Mouse (Mus musculus) cerebellum, adult 2 months (tissue): ENCODE results near the gene Aldh3a2. TPM values are rescaled to one million over a fixed set of nuclear protein-coding genes. Genes with fewer than 3 reads are reported as not detected.

Source experiments
- DNase-seq, 2 experiments: peaks; one replicate each; pipeline ENCODE4 v3.0.0; 2021
- H3K27ac ChIP-seq: fragments of 200-500 bp; 2 replicates; pipeline ENCODE4 v1.5.1; 2012; ENCODE audit warnings: low read length, control low read depth, inconsistent platforms; ENCODE audit not compliant: insufficient read depth
- H3K27me3 ChIP-seq: fragments of 200-500 bp; 2 replicates; pipeline ENCODE4 v1.6.1; 2012; ENCODE audit warnings: inconsistent platforms, mild to moderate bottlenecking, low read length, moderate library complexity; ENCODE audit not compliant: control insufficient read depth, insufficient read depth
- H3K4me1 ChIP-seq: fragments of 200-500 bp; 2 replicates; pipeline ENCODE4 v1.6.1; 2011; ENCODE audit warnings: low read length; ENCODE audit not compliant: control insufficient read depth, insufficient read depth
- H3K4me3 ChIP-seq: fragments of 200-500 bp; replicated peaks from 2 replicates; pipeline ENCODE3; 2011; ENCODE audit warnings: mild to moderate bottlenecking, low read depth, low read length, control low read depth; ENCODE audit not compliant: insufficient read depth
- CTCF ChIP-seq: fragments of 200-500 bp; IDR thresholded peaks from 2 replicates; pipeline ENCODE4 v1.5.1; 2011; ENCODE audit warnings: low read depth, mild to moderate bottlenecking, control low read depth, low read length, moderate library complexity, borderline replicate concordance; ENCODE audit not compliant: insufficient read depth
- POLR2A ChIP-seq: fragments of 200-500 bp; IDR thresholded peaks from 2 replicates; pipeline ENCODE4 v1.6.1; 2011; ENCODE audit warnings: low read length, control low read depth, borderline replicate concordance; ENCODE audit not compliant: insufficient read depth
- WGBS: fragments of 180-500 bp; shearing (Covaris S2); methylation state at CpG from one replicate; pipeline ENCODE4 v1.1.7; 2018; 5-methylcytosine and 5-hydroxymethylcytosine counted together
- polyA plus RNA-seq: library from polyadenylated mRNA; depleted of rRNA; stranded (reverse); fragments of >200 nt; gene quantifications from 2 replicates; pipeline ENCODE4 v1.2.3, GENCODE M21; 2012

Gene Aldh3a2
- polyA plus RNA-seq, 1 experiment: 68.4 TPM

GRCm38 (mm10) chr11:61224234-61224744 is 43.0 kb downstream of the Aldh3a2 start:
- peak overlapping the region; percentile 94; the same call in 1 of the 2 replicates for H3K27ac ChIP-seq
- TF ChIP-seq POLR2A: no peak
- TF ChIP-seq CTCF: no peak
- WGBS: 85% methylated on average over 6 of the region's 6 CpGs
- no peak for DNase-seq
- no peaks in the 10 kb centered on the region for H3K27me3 ChIP-seq
- peaks cover 44% of the 10 kb centered on the region for H3K4me1 ChIP-seq
- H3K4me3 ChIP-seq: no peak overlapping the region

- no peak for DNase-seq
- no peak overlapping the region; the same call in 1 of the 2 replicates for H3K27ac ChIP-seq
- H3K4me3 ChIP-seq: no peak overlapping the region
- TF ChIP-seq CTCF (no peak), POLR2A (no peak)
- H3K4me1 ChIP-seq: peaks cover 38% of the 10 kb centered on the region
- no peaks in the 10 kb centered on the region for H3K27me3 ChIP-seq
- 93% methylated on average over 9 of the region's 9 CpGs for WGBS
Observed at GRCm38 (mm10) chr11:61222971-61223745, 44.1 kb downstream of the Aldh3a2 start.

- Histone ChIP-seq H3K27ac (no peak overlapping the region), H3K4me1 (peaks cover 30% of the 10 kb centered on the region), H3K4me3 (no peak overlapping the region), H3K27me3 (no peaks in the 10 kb centered on the region)
- 82% methylated on average over 1 of the region's 1 CpGs for WGBS
- DNase-seq: no peak
- TF ChIP-seq POLR2A (no peak), CTCF (no peak)
Observed at GRCm38 (mm10) chr11:61222007-61222406, 45.3 kb downstream of the Aldh3a2 start.

- no peak overlapping the region for H3K27ac ChIP-seq
- TF ChIP-seq CTCF (peak; percentile 33; the same call in 1 of the 2 replicates), POLR2A (no peak)
- peak; percentile 36 to 64 for DNase-seq
Observed at GRCm38 (mm10) chr11:61220156-61220881, 46.9 kb downstream of the Aldh3a2 start.

GRCm38 (mm10) chr11:61215936-61216335 is 51.3 kb downstream of the Aldh3a2 start:
- Histone ChIP-seq H3K27me3 (no peaks in the 10 kb centered on the region), H3K4me1 (peaks cover 7% of the 10 kb centered on the region), H3K4me3 (no peak overlapping the region), H3K27ac (no peak overlapping the region)
- TF ChIP-seq CTCF: no peak
- TF ChIP-seq POLR2A: no peak
- WGBS: 91% methylated on average over 3 of the region's 3 CpGs
- DNase-seq: no peak

More at GRCm38 (mm10) chr11:61220156-61220881, 46.9 kb downstream of the Aldh3a2 start:
- Histone ChIP-seq H3K27me3 (no peaks in the 10 kb centered on the region), H3K4me3 (no peak overlapping the region), H3K4me1 (peaks cover 18% of the 10 kb centered on the region)
- WGBS: 52% methylated on average over 9 of the region's 9 CpGs

- TF ChIP-seq POLR2A (no peak), CTCF (peak; percentile 32; the same call in 1 of the 2 replicates)
- 38% methylated on average over 20 of the region's 20 CpGs for WGBS
- no peak for DNase-seq
- Histone ChIP-seq H3K27ac (no peak overlapping the region), H3K27me3 (no peaks in the 10 kb centered on the region), H3K4me3 (no peak overlapping the region), H3K4me1 (peaks cover 5% of the 10 kb centered on the region)
Observed at GRCm38 (mm10) chr11:61212102-61212501, 55.2 kb downstream of the Aldh3a2 start.

GRCm38 (mm10) chr11:61208316-61208715 is 58.9 kb downstream of the Aldh3a2 start:
- no peak overlapping the region for H3K4me3 ChIP-seq
- H3K4me1 ChIP-seq: peaks cover 16% of the 10 kb centered on the region
- TF ChIP-seq POLR2A (no peak), CTCF (no peak)
- no peaks in the 10 kb centered on the region for H3K27me3 ChIP-seq
- no peak for DNase-seq
- 79% methylated on average over 10 of the region's 10 CpGs for WGBS
- H3K27ac ChIP-seq: no peak overlapping the region
